Mouse (Mus musculus): Measurements from ENCODE around the gene Rnf41.

DNA sequence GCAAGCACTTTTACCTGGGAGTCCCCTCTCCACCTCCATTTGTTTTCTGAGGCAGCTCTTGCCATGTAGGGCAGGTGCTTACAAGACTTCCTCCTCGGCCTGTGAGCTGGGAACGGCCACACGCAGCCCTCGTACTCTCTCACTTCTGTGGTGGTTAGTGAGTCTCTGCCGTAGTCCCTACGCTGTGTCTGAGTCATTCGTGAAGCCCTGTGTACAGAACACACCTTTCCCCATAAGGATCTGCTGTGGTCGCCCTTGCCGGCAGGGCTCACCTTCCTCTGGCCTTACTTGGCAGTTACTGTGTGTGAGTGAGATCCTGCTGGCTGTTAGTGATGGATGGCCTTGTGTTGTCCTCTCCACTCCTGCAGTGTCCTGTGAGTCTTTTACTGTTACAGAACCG, 23.2 kb downstream of the Rnf41 start:
- no peak for TF ChIP-seq EP300 (IDR thresholded peaks at IDR 0.05; ENCODE audit: insufficient read depth, low read depth, low read length)
- no peak for TF ChIP-seq POLR2A (IDR thresholded peaks at IDR 0.05; ENCODE audit: insufficient read depth, low read length)
- TF ChIP-seq CTCF (IDR thresholded peaks at IDR 0.05; ENCODE audit: low read depth, low read length) = no peak

Measured in ES-Bruce4 (cell line).